Mouse (Mus musculus) urinary bladder, postnatal 4 days (tissue): Measurements from ENCODE around the gene Olfr17.
"Not testable (repeated sequence)": the region's sequence is repeated elsewhere in the genome, so short reads cannot be mapped to it uniquely, and the experiment has no call there.

Experiments used
- DNase-seq, 2 experiments: peaks; one replicate each; pipeline ENCODE4 v3.0.0; 2021 to 2022; ENCODE audit warnings: low spot score in 2 of 2

Olfr17 gene

DNA sequence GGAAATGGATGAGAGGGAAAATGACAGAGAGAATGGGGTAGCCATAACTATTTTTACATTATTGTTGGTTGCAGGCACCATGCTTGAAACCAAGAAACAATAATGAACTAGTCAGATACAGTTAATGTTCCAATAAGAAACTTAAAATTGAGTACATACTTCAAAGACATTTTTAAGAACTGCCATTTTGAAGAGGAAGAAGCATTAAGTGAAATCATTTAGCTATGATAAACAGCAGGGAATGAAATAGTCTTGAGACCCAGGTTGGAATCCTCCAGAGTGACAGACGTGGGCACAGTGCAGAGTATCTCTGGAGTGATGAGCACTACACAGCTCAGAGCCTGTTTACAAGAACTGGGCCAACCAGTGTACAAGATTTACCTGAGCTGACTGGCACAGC is at the start of gene Olfr17:
Olfr17 (plus strand) TSS at position 301 of the 400 bp plus-strand sequence.
- no peak for DNase-seq

DNA sequence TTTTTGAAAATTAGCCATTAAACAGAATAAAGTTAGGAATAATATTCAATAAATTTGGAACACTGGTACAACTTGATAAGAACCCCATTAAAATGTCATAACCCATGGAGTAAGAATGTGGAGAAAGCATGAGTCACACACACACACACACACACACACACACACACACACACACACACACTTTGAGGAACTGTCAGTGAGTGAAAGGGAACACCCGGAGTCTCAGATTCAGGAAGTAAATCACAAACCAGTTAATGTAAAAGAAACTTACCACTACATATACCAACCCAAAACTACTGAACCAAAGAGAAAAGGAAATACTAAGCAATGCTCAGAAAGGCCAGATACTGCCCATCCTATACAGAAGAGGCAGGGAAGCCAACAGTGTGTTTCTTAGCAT is 48.6 kb upstream of the Olfr17 start:
- DNase-seq, result no peak

DNA sequence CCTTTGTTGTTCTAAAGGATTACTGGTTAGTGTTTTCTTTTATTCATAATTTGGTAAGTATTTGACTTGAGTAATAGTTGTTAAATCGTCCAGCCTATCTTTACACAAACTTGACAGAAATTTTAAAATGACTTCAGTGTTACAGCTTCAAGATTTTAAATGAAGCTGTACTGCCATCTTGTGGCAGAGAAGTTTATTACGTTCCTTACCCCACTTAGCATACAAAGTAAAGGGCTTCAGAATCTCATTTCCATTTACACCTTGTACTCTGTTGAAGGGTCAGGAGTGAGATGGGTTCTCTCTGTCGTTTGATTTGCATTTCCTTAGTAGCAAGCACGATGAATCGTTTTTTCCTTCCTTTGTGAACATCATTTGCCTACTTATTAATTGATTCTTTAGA is 47.2 kb upstream of the Olfr17 start:
- no peak for DNase-seq

DNA sequence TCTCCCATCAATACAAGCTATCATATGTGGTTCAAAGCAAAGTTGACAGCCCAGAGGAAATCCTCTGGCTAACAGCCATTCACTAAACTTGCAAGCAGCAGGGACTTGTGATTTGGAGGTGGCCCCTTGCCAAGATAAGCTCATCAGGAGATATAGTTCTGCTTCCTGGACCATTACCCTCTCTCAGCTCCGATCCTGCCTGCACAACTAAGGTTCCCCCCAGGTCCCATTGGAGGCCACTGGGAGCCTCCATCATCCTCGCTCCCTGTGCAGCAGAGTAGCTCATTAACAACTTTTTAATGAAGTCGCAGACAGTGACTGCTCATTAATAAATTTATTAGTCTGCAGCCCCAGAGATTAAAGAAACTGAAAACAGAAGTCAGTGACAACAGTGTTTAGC is 45.4 kb upstream of the Olfr17 start:
- no peak for DNase-seq

DNA sequence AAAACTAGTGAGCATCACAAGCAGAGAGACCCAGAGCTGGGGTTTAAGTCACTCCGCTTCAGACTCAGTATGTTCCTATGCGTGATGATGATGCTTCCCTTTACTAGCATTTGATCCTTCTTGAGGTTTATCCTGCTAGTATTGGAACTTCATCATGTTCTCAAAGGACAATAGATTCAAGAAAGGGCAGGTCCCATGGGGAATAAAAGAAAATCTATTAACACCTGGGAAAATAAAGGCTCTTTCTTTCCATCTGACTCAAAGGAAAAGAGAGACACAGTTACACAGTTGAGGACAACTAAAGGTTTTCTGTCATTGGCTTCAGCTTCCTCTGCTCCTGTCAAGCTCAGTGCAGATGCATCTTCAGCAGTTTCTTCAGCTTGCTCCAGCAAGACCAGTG is 22.3 kb upstream of the Olfr17 start, which contains the start of gene Olfr714:
Olfr714 (plus strand) TSS at position 301 of the 400 bp plus-strand sequence.
- DNase-seq, result no peak

DNA sequence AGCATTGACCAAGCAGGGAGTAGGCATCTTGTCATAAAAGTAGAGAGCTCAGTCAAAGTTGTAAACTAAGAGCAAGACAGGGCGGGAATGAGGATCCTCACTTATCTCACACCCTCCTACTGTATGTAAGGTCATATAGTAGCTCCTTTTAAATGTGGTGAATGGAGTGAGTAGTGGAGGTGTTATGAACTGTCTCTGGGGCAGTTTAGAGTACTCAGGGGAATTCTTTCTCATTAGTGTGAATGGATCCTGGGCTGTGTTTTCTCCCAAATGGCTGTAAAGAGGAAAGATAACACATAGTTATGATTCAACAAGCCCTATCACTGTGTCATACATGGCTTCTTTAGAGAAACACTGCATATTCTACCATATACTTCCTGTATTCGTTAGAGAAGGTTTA is 17.2 kb downstream of the Olfr17 start, which contains the start of gene Olfr715b:
Olfr715b (minus strand) TSS at position 101 of the 400 bp plus-strand sequence.
- not testable (repeated sequence) for DNase-seq

DNA sequence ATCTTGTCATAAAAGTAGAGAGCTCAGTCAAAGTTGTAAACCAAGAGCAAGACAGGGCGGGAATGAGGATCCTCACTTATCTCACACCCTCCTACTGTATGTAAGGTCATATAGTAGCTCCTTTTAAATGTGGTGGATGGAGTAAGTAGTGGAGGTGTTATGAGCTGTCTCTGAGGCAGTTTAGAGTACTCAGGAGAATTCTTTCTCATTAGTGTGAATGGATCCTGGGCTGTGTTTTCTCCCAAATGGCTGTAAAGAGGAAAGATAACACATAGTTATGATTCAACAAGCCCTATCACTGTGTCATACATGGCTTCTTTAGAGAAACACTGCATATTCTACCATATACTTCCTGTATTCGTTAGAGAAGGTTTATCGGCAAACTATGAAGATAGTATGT is 38.0 kb downstream of the Olfr17 start, which contains the start of gene Olfr715:
Olfr715 (minus strand) TSS at position 101 of the 400 bp plus-strand sequence.
- DNase-seq, result not testable (repeated sequence)

DNA sequence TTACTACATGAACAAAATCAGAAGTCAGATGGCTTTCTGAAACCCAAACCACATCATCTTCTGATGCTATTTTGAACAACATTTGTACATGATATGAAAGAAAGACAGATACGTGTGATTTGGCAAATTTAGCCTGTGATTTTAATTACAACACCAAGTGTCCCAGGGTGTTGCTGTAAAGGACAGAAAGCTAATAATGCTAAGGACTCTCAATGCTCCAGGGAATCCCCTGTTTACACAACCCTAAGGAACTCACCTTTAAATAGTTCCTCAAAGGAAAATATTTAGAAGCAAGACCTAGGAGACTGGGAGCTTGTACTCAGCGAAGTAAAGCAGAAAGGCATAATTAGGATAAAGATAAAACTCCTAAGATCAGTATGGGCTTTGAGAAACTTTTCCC is 45.0 kb downstream of the Olfr17 start, which contains the start of gene Olfr716:
Olfr716 (plus strand) TSS at position 301 of the 400 bp plus-strand sequence.
- DNase-seq, result not testable (repeated sequence)
